12 mouse cellular contexts compared by ENCODE assay signal in genomic region chr8:122198378-122199025, GRCm38 (mm10).
DNase-seq lines count a peak whose midpoint lies in the region; ATAC-seq and TF ChIP-seq lines count a peak whose summit lies in the region.
"Had no signal": no experiment of that assay in that cellular context is flagged by ENCODE, and none has a peak within 500 bp of the region (broad histone marks: within the 10 kb centered on the region; RNA-seq: fewer than 3 reads in every experiment).

No protein-coding gene starts in this region.

- H3K36me3 ChIP-seq in heart, embryonic 10.5 days = no peaks in the 10 kb centered on the region
- H3K36me3 ChIP-seq in liver, postnatal 0 days (replicated peaks; ENCODE audit: insufficient read depth, low read length) = no peaks in the 10 kb centered on the region
- H3K36me3 ChIP-seq in liver, embryonic 12.5 days = no peaks in the 10 kb centered on the region
- no peaks in the 10 kb centered on the region for H3K36me3 ChIP-seq in limb, embryonic 10.5 days
- H3K36me3 ChIP-seq: hindbrain, embryonic 13.5 days; liver, embryonic 15.5 days; midbrain, embryonic 15.5 days had no signal

- H3K4me2 ChIP-seq in liver, postnatal 0 days (ENCODE audit: low read depth, low read length) = no peak overlapping the region
- no peak overlapping the region for H3K4me2 ChIP-seq in liver, embryonic 12.5 days
- H3K4me2 ChIP-seq: hindbrain, embryonic 13.5 days; liver, embryonic 15.5 days; midbrain, embryonic 15.5 days had no signal

- no peak overlapping the region for H3K9ac ChIP-seq in liver, postnatal 0 days (replicated peaks)
- no peak overlapping the region for H3K9ac ChIP-seq in liver, embryonic 12.5 days
- H3K9ac ChIP-seq: hindbrain, embryonic 13.5 days; liver, embryonic 15.5 days; midbrain, embryonic 15.5 days had no signal

- no peak overlapping the region for H3K4me3 ChIP-seq in heart, embryonic 10.5 days
- H3K4me3 ChIP-seq in liver, postnatal 0 days (ENCODE audit: low read depth, low read length) = no peak overlapping the region
- no peak overlapping the region for H3K4me3 ChIP-seq in liver, embryonic 12.5 days
- no peak overlapping the region for H3K4me3 ChIP-seq in limb, embryonic 10.5 days
- H3K4me3 ChIP-seq: hindbrain, embryonic 13.5 days; liver, embryonic 15.5 days; midbrain, embryonic 15.5 days had no signal

- no peak for DNase-seq in heart, embryonic 10.5 days (ENCODE audit: low spot score)
- DNase-seq in heart, adult 8-10 months (ENCODE audit: low spot score) = no peak
- DNase-seq in liver, postnatal 0 days = no peak
- DNase-seq in cerebellum, adult 8-10 months = peak; percentile 49
- DNase-seq in limb, embryonic 10.5 days (ENCODE audit: low spot score) = no peak
- no peak for DNase-seq in adipocyte (ENCODE audit: low spot score)
- DNase-seq: kidney, adult 8-10 months; thymus, postnatal 36 days had no signal

- peak; percentile 23 for TF ChIP-seq CTCF in liver, postnatal 0 days (IDR thresholded peaks at IDR 0.05; ENCODE audit: low read depth)

- WGBS in heart, embryonic 10.5 days = 77% methylated on average over 12 of the region's 12 CpGs
- WGBS in liver, postnatal 0 days (ENCODE audit: insufficient replicate concordance) = 75% methylated on average over 12 of the region's 12 CpGs
- 68% methylated on average over 12 of the region's 12 CpGs for WGBS in liver, embryonic 12.5 days (ENCODE audit: insufficient replicate concordance)
- 77% methylated on average over 12 of the region's 12 CpGs for WGBS in limb, embryonic 10.5 days

- H3K27me3 ChIP-seq in heart, embryonic 10.5 days (ENCODE audit: insufficient read depth, poor library complexity, severe bottlenecking) = peaks cover 19% of the 10 kb centered on the region
- no peaks in the 10 kb centered on the region for H3K27me3 ChIP-seq in liver, postnatal 0 days (ENCODE audit: insufficient read depth, low read length)
- H3K27me3 ChIP-seq in liver, embryonic 12.5 days (replicated peaks) = peaks cover 23% of the 10 kb centered on the region; the same call in 1 of the 2 replicates
- no peaks in the 10 kb centered on the region for H3K27me3 ChIP-seq in limb, embryonic 10.5 days (ENCODE audit: low read depth, poor library complexity, severe bottlenecking)
- H3K27me3 ChIP-seq: hindbrain, embryonic 13.5 days; liver, embryonic 15.5 days; midbrain, embryonic 15.5 days had no signal

- H3K9me3 ChIP-seq in heart, embryonic 10.5 days = no peaks in the 10 kb centered on the region
- H3K9me3 ChIP-seq in liver, postnatal 0 days (ENCODE audit: low read length) = no peaks in the 10 kb centered on the region
- no peaks in the 10 kb centered on the region for H3K9me3 ChIP-seq in liver, embryonic 12.5 days (replicated peaks)
- no peaks in the 10 kb centered on the region for H3K9me3 ChIP-seq in limb, embryonic 10.5 days (replicated peaks)
- H3K9me3 ChIP-seq: hindbrain, embryonic 13.5 days; liver, embryonic 15.5 days; midbrain, embryonic 15.5 days had no signal

- H3K27ac ChIP-seq in heart, embryonic 10.5 days = peak overlapping the region; percentile 22; the same call in 1 of the 2 replicates
- H3K27ac ChIP-seq in liver, postnatal 0 days (ENCODE audit: low read depth) = no peak overlapping the region
- H3K27ac ChIP-seq in liver, embryonic 12.5 days = no peak overlapping the region
- H3K27ac ChIP-seq in limb, embryonic 10.5 days = 0 out of 2 replicates have a peak overlapping the region, but pooled peaks have one; percentile 7
- H3K27ac ChIP-seq: hindbrain, embryonic 13.5 days; liver, embryonic 15.5 days; midbrain, embryonic 15.5 days had no signal

- peaks cover 17% of the 10 kb centered on the region for H3K4me1 ChIP-seq in heart, embryonic 10.5 days
- H3K4me1 ChIP-seq in liver, postnatal 0 days (ENCODE audit: insufficient read depth) = no peaks in the 10 kb centered on the region
- no peaks in the 10 kb centered on the region for H3K4me1 ChIP-seq in liver, embryonic 12.5 days
- H3K4me1 ChIP-seq in limb, embryonic 10.5 days = peaks cover 12% of the 10 kb centered on the region
- H3K4me1 ChIP-seq: liver, embryonic 15.5 days had no signal

- TF ChIP-seq EP300 in liver, postnatal 0 days (IDR thresholded peaks at IDR 0.05; ENCODE audit: low read depth) = no peak

- ATAC-seq in liver, postnatal 0 days = no peak
- ATAC-seq in liver, embryonic 12.5 days = no peak
- ATAC-seq: midbrain, embryonic 15.5 days had no signal

Comparison
In these comparisons a context has a peak if more than half of its experiments do, and no peak if none do; other contexts are left out.
1. H3K27ac ChIP-seq: peak in heart, embryonic 10.5 days (single experiment) and limb, embryonic 10.5 days (single experiment); none in liver, postnatal 0 days (single experiment) and liver, embryonic 12.5 days (single experiment).